Mouse (Mus musculus) gastrocnemius, postnatal 14 days (tissue): ENCODE measurements around the gene Sfi1. TPM values are rescaled to one million over a fixed set of nuclear protein-coding genes. Genes with fewer than 3 reads are reported as not detected.
"Not testable (repeated sequence)": the region's sequence is repeated elsewhere in the genome, so short reads cannot be mapped to it uniquely, and the experiment has no call there.

Experiments used
- DNase-seq: peaks from one replicate; pipeline ENCODE4 v3.0.0; 2021; ENCODE audit warnings: mixed read lengths
- intact Hi-C: fragments of 180-260 bp; cut with DNase I; formaldehyde crosslinking; loops from one replicate; pipeline ENCODE4 v1.15.1; 2025; ENCODE audit warnings: low total_unique reads
- total RNA-seq, 2 experiments: library from RNA; stranded (reverse); gene quantifications; 2 replicates each; pipeline ENCODE4 v1.2.3; 2021

Gene Sfi1
- total RNA-seq, 2 experiments from 2014 or later = 9.6 to 10.9 TPM

DNA sequence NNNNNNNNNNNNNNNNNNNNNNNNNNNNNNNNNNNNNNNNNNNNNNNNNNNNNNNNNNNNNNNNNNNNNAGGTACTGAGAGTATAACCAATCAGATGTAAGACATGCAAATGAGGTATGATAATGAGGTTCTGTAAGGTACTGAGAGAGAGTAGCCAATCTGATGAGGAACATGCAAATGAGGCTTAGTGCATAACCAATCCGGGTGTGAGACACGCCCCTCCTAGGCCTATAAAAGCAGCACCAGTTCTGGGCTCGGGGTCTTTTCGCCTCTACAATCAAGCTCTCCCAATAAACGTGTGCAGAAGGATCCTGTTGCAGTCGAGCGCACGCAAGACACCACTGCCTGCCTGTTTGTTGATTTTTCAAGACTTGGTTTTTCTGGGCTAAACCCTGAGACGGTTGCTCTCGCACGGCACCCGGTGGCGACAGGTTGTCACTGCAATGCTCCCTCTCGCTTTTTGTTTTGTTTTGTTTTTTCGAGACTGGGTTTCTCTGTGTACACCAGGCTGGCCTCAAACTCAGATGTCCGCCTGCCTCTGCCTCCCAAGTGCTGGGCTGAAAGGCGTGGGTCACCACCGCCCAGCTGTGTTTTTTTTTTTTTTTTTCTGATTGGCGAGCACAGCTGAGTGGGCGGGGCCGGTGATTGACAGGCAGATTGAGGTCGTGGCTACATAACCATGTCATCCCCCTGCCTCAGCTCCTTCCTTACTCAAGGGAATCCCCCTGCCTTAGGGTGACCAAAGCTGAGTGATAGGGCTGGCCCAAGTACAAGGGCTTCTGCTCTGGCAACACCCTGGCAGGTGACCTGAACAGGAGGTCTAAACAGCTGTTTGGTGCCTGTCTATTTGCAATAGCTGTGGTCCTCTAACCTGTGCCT, 68.1 kb downstream of the Sfi1 start:
- DNase-seq, intact Hi-C loops: not testable (repeated sequence)

DNA sequence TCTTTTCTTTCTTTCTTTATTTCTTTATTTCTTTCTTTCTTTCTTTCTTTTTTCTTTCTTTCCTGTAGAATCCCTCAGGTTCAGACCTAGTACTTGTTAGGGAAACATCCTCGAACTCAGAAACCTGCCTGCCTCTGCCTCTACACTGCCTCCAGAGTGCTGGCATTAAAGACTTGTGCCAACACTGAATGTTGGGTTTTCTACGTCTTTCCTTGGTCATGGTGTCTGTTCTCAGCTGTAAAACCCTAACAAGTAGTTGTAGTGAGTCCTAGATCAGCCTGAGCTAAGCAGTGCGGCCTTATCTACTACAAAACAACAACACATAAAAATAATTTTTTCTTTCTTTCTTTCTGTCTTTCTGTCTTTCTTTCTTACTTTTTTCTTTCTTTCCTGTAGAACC, 78.9 kb downstream of the Sfi1 start:
- intact Hi-C loops = no loop called here
- no peak for DNase-seq

DNA sequence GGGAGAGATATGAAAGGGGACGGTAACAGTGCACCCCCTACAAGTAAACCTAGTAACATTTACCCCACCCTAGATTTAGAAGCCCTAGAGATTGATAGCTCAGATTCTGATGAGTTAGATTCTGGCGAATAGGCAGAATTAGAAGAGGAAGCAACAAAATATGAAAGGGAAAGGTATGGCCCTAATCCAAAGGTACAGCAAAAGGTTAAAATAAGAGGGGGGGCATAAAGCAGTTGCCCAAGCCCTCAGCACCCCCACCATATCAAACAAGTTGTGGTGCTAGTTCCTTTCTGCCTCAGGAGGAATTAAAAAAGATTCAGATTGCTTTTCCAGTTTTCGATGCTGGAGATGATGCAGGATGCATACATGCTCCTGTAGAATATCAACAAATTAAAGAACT, 87.1 kb downstream of the Sfi1 start:
- intact Hi-C loops = no loop called here
- DNase-seq = no peak

DNA sequence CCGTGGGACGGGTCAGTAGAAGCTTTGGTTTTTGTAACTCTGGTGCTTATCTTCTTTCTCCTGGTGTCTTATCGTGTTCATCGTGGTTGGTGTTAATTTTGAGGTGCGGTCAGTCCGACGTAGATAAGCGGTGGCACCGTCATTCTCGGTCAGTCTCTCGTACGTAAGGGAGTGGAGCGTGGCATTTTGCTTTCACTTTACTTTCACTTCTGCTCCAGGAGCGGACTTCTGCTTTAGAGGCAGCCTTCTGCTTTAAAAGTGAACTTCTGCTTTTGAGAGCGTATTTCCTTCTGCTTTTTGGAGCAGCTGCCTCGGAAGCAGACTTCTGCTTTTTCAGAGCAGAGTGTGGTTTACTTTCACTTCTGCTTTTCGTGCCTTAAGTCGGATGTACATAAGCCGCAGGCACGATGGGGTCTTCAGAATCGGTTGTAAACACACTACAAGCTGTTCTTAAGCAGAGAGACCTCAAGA, 88.0 kb downstream of the Sfi1 start:
- no peak for DNase-seq
- intact Hi-C loops = no loop called here

DNA sequence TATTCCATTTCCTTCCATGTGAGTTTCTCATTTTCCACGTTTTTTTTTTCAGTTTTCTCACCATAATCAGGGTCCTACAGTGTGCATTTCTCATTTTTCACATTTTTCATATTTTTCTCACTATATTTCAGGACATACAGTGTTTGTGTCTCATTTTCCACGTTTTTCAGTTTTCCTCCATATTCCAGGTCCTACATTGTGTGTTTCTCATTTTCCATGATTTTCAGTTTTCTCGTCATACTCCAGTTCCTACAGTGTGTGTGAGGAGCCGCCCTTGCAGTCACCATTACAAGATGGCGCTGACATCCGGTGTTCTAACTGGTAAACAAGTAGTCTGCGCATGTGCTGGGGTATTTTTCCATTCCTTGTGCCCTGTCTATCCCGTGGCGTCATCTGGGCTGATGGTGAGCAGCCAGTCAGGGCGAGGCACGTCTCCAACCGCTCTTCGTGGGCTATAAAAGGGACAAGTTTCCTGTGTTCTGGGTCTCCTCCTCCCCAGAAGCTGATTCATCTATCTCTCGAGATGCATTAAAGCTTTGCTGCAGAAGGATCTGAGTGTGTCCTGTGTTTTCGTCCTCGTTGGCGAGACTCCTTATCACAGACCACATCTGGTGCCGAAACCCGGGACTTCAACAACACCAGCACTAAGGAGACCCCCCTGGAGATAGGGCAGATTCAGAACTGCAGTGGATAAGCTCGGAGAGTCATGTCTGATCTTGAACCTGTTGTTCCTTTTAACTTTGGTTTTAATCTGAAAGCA, 88.6 kb downstream of the Sfi1 start:
- DNase-seq, intact Hi-C loops: not testable (repeated sequence)

DNA sequence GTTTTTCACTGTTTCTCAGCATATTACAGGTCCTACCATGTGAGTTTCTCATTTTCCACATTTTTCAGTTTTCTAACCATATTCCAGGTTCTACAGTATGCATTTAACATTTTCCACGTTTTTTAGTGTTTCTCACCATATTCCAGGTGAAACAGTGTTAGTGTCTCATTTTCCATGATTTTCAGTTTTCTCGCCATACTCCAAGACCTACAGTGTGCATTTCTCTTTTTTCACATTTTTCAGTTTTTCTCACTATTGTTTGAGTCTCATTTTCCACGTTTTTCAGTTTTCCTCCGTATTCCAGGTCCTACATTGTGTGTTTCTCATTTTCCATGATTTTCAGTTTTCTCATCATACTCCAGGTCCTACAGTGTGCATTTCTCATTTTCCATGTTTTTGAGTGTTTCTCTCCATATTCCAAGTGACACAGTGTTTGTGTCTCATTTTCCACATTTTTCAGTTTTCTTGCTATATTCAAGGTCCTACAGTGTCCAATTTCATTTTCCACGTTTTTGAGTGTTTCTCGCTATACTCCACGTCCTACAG, 89.6 kb downstream of the Sfi1 start:
- intact Hi-C loops = no loop called here
- DNase-seq = no peak

DNA sequence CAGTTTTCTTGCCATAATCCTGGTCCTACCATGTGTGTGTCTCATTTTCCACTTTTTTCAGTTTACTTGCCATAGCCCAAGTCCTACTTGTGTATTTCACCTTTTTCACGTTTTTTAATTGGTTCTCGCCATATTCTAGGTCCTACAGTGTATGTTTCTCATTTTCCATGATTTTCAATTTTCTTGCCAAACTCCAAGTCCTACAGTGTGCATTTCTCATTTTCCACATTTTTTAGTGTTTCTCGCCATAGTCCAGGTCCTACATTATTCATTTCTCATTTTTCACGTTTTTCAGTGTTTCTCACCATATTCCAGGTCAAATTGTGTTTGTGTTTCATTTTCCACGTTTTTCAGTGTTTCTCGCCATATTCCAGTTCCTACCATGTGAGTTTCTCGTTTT, 90.6 kb downstream of the Sfi1 start:
- intact Hi-C loops, DNase-seq: not testable (repeated sequence)

DNA sequence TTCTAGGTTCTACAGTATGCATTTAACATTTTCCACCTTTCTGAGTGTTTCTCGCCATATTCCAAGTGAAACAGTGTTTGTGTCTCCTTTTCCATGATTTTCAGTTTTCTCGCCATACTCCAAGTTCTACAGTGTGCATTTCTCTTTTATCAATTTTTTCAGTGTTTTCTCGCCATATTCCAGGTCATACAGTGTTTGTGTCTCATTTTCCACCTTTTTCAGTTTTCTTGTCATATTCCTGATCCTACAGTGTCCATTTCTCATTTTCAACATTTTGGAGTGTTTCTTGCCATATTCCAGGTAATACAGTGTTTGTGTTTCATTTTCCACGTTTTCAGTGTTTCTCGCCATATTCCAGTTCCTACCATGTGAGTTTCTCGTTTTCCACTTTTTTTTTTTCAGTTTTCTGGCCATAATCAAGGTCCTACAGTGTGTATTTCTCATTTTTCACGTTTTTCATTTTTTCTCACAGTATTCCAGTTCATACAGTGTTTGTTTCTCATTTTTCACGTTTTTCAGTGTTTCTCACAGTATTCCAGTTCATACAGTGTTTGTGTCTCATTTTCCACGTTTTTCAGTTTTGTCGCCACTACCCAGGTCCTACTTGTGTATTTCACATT, 91.3 kb downstream of the Sfi1 start:
- no peak for DNase-seq
- intact Hi-C loops = no loop called here

DNA sequence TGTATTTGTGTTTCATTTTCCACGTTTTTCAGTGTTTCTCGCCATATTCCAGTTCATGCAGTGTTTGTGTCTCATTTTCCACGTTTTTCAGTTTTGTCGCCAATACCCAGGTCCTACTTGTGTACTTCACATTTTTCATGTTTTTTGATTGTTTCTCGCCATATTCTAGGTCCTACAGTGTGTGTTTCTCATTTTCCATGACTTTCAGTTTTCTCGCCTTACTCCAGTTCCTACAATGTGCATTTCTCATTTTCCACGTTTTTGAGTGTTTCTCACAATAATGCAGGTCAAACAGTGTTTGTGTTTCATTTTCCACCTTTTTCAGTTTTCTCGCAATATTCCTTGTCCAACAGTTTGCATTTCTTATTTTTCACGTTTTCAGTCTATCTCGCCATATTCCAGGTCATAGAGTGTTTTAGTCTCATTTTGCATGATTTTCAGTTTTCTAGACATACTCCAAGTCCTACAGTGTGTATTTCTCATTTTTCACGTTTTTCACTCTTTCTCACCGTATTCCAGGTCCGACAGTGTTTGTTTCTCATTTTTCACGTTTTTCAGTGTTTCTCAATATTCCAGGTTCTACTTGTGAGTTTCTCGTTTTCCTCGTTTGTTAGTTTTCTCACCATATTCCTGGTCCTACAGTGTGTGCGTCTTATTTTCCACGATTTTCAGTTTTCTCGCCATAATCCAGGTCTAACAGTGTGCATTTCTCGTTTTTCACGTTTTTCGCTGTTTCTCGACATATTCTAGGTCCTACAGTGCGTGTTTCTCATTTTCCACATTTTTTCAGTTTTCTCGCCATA, 92.0 kb downstream of the Sfi1 start:
- no peak for DNase-seq
- intact Hi-C loops = no loop called here

DNA sequence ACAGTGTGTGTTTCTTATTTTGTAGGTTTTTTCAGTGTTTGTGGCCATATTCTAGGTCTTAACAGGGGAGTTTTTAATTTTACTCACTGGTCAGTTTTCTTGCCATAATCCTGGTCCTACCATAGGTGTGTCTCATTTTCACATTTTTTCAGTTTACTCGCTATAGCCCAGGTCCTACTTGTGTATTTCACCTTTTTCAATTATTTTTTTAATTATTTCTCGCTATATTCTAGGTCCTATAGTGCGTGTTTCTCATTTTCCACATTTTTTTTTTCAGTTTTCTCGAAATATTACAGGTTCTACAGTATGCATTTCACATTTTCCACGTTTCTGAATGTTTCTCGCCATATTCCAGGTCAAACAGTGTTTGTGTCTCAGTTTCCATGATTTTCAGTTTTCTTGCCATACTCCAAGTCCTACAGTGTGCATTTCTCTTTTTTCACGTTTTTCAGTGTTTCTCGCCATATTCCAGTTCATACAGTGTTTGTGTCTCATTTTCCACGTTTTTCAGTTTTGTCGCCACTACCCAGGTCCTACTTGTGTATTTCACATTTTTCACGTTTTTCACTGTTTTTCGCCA, 93.1 kb downstream of the Sfi1 start:
- DNase-seq, intact Hi-C loops: not testable (repeated sequence)

Other genes with a start within 250 kb of the Sfi1 start
- gene Eif4enif1, start 8.9 kb upstream of the Sfi1 start, total RNA-seq = 10 to 100 TPM; 23.6 to 26.2 TPM
- gene Drg1, start 73.0 kb upstream of the Sfi1 start, total RNA-seq = 10 to 100 TPM; 38.9 to 40.4 TPM
- 10 to 100 TPM; 11.8 to 12.8 TPM for gene Patz1, start 95.4 kb upstream of the Sfi1 start, total RNA-seq
- 10 to 100 TPM; 10.4 to 13.0 TPM for gene Pik3ip1, start 136.9 kb upstream of the Sfi1 start, total RNA-seq
- 10 to 100 TPM; 13.2 to 13.6 TPM for gene Limk2, start 215.7 kb upstream of the Sfi1 start, total RNA-seq